Mouse (Mus musculus) heart, embryonic 10.5 days (tissue): ENCODE measurements around the gene Gm49486. TPM values are rescaled to one million over a fixed set of nuclear protein-coding genes. Genes with fewer than 3 reads are reported as not detected.

ENCODE experiments used
- DNase-seq: peaks from one replicate; pipeline ENCODE4 v3.0.0-alpha.2; 2017; ENCODE audit warnings: low spot score
- H3K27ac ChIP-seq: fragments of 300-500 bp; sonication (generic); 2 replicates; pipeline ENCODE4 v1.5.1; 2016; ENCODE audit warnings: mild to moderate bottlenecking
- H3K27me3 ChIP-seq: fragments of 300-500 bp; sonication (generic); 2 replicates; pipeline ENCODE4 v1.6.1; 2016; ENCODE audit warnings: mild to moderate bottlenecking; ENCODE audit not compliant: poor library complexity, insufficient read depth, severe bottlenecking
- H3K36me3 ChIP-seq: fragments of 300-500 bp; sonication (generic); 2 replicates; pipeline ENCODE4 v1.6.1; 2016; ENCODE audit warnings: mild to moderate bottlenecking, moderate library complexity
- H3K4me1 ChIP-seq: fragments of 300-500 bp; sonication (generic); 2 replicates; pipeline ENCODE4 v1.6.1; 2016; ENCODE audit warnings: mild to moderate bottlenecking
- H3K4me3 ChIP-seq: fragments of 300-500 bp; sonication (generic); 2 replicates; pipeline ENCODE4 v1.5.1; 2016; ENCODE audit warnings: mild to moderate bottlenecking, moderate library complexity
- H3K9me3 ChIP-seq: fragments of 300-500 bp; sonication (generic); 2 replicates; pipeline ENCODE4 v1.6.1; 2016; ENCODE audit warnings: mild to moderate bottlenecking, moderate library complexity
- whole genome bisulfite sequencing: fragments of 180-500 bp; shearing (Covaris S2); methylation state at CpG from one replicate; pipeline ENCODE4 v1.1.7; 2016; 5-methylcytosine and 5-hydroxymethylcytosine counted together
- polyA plus RNA-seq: library from polyadenylated mRNA; unstranded; fragments of >200 nt; fragmentation: Nextera tagmentation; extraction: Ambion mirVana; gene quantifications from 2 replicates; pipeline ENCODE4 v1.2.1, GENCODE M21; 2016

Gm49486 gene
- polyA plus RNA-seq, 1 experiment from 2014 or later, result 0.39 TPM

GRCm38 (mm10) chr15:79285399-79285798 is 56.2 kb downstream of the Gm49486 start, which contains the start of gene Baiap2l2:
Gene Baiap2l2, minus strand, starts transcription at chr15:79285537.
- Histone ChIP-seq H3K4me3 (no peak within 1 kb of the TSS), H3K27ac (no peak within 1 kb of the TSS), H3K9me3 (no peaks in the 10 kb centered on the region), H3K4me1 (peaks cover 19% of the 10 kb centered on the region), H3K36me3 (peaks cover 20% of the 10 kb centered on the region; the same call in 1 of the 2 replicates), H3K27me3 (0 out of 2 replicates have a peak, but pooled peaks cover 6% of the 10 kb centered on the region)
- WGBS, result 81% methylated on average over 10 of the region's 10 CpGs
- DNase-seq, result no peak

DNA sequence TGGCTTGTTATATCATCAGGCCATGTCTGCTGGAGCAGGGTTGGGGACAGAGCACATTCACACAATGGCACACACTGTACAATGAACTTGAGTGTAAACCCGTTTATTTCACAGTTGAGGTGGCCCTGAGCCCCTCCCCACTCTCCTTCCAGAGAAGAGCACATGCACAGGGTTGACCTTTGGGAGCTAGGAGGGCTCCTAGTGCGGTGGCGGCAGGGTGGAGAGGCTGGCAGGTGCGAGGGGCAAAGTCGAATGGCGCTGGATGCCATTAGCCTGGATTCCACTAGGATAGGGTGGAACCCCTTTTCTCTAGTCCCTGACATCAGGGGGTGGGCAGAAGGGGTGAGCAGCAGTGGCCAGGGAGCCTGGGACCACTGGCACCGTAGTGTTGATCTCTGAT is 57.0 kb downstream of the Gm49486 start:
- WGBS, result 86% methylated on average over 7 of the region's 7 CpGs

GRCm38 (mm10) chr15:79287091-79287490 is 57.9 kb downstream of the Gm49486 start:
- H3K9me3 ChIP-seq, result no peaks in the 10 kb centered on the region
- no peak overlapping the region for H3K27ac ChIP-seq
- peaks cover 12% of the 10 kb centered on the region for H3K4me1 ChIP-seq
- H3K4me3 ChIP-seq, result no peak overlapping the region
- H3K36me3 ChIP-seq, result peaks cover 25% of the 10 kb centered on the region; the same call in 1 of the 2 replicates
- WGBS, result 91% methylated on average over 7 of the region's 7 CpGs
- 0 out of 2 replicates have a peak, but pooled peaks cover 6% of the 10 kb centered on the region for H3K27me3 ChIP-seq
- DNase-seq, result no peak

More for the DNA sequence above, 57.0 kb downstream of the Gm49486 start:
- Histone ChIP-seq H3K9me3 (no peaks in the 10 kb centered on the region), H3K36me3 (peaks cover 20% of the 10 kb centered on the region; the same call in 1 of the 2 replicates), H3K4me1 (peaks cover 13% of the 10 kb centered on the region), H3K27me3 (0 out of 2 replicates have a peak, but pooled peaks cover 6% of the 10 kb centered on the region), H3K4me3 (no peak overlapping the region), H3K27ac (no peak overlapping the region)
- no peak for DNase-seq

- Histone ChIP-seq H3K27ac (no peak overlapping the region), H3K9me3 (no peaks in the 10 kb centered on the region), H3K4me3 (no peak overlapping the region), H3K27me3 (0 out of 2 replicates have a peak, but pooled peaks cover 6% of the 10 kb centered on the region), H3K36me3 (peaks cover 25% of the 10 kb centered on the region; the same call in 1 of the 2 replicates), H3K4me1 (peaks cover 12% of the 10 kb centered on the region)
- 79% methylated on average over 3 of the region's 3 CpGs for WGBS
- DNase-seq, result no peak
Measured at GRCm38 (mm10) chr15:79288387-79288786, 59.2 kb downstream of the Gm49486 start.

DNA sequence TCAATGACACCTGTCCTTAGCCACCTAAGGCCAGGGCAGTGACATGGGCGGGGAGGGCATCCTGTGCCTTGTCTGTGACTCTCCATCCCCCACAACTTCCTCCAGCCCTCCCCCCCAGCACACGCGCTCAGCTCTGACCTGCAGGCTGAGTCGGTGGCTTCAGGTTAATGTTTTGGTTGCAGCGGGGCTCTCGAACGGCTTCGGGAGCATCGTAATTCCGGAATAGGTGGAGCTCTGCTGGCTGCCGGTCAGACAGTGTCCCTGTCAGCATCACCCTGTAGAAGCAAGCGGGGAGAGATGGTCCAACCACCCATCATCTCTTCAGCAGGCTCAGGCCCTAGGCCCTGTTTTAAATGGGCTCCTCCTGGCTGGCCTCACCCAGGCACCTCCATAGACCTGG is 60.2 kb downstream of the Gm49486 start:
- no peaks in the 10 kb centered on the region for H3K9me3 ChIP-seq
- WGBS, result 86% methylated on average over 12 of the region's 12 CpGs
- peaks cover 25% of the 10 kb centered on the region; the same call in 1 of the 2 replicates for H3K36me3 ChIP-seq

DNA sequence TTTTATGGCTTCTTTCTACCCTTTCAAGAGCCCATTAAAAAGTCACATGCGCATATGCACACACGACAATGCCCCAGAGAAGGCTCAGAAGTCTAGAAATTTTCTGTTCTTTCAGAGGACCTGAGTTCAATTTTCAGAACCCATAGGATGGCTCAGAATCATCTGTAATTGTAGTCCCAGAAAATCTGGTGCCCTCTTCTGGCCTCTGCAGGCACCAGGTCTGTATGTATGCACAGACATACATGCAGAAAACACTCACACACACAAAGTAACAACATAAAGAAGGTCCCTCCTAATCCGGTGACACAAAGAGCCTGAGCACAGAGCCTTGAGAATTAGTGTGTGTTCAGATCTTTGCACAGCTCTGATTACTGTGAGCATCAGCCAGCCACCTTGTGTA is 61.1 kb downstream of the Gm49486 start:
- Histone ChIP-seq H3K27me3 (no peaks in the 10 kb centered on the region), H3K4me3 (no peak overlapping the region), H3K36me3 (peaks cover 25% of the 10 kb centered on the region; the same call in 1 of the 2 replicates), H3K27ac (no peak overlapping the region), H3K4me1 (peaks cover 8% of the 10 kb centered on the region; the same call in 1 of the 2 replicates), H3K9me3 (no peaks in the 10 kb centered on the region)
- 82% methylated on average over 3 of the region's 3 CpGs for WGBS
- no peak for DNase-seq

More for the DNA sequence above, 60.2 kb downstream of the Gm49486 start:
- Histone ChIP-seq H3K4me3 (no peak overlapping the region), H3K4me1 (peaks cover 12% of the 10 kb centered on the region; the same call in 1 of the 2 replicates), H3K27ac (no peak overlapping the region), H3K27me3 (0 out of 2 replicates have a peak, but pooled peaks cover under 1% of the 10 kb centered on the region)
- no peak for DNase-seq

GRCm38 (mm10) chr15:79292779-79293178 is 63.6 kb downstream of the Gm49486 start:
- no peak overlapping the region for H3K27ac ChIP-seq
- 89% methylated on average over 9 of the region's 9 CpGs for WGBS
- peaks cover 5% of the 10 kb centered on the region; the same call in 1 of the 2 replicates for H3K4me1 ChIP-seq
- H3K36me3 ChIP-seq, result peaks cover 14% of the 10 kb centered on the region; the same call in 1 of the 2 replicates
- DNase-seq, result no peak
- H3K27me3 ChIP-seq, result no peaks in the 10 kb centered on the region
- no peaks in the 10 kb centered on the region for H3K9me3 ChIP-seq
- H3K4me3 ChIP-seq, result no peak overlapping the region

DNA sequence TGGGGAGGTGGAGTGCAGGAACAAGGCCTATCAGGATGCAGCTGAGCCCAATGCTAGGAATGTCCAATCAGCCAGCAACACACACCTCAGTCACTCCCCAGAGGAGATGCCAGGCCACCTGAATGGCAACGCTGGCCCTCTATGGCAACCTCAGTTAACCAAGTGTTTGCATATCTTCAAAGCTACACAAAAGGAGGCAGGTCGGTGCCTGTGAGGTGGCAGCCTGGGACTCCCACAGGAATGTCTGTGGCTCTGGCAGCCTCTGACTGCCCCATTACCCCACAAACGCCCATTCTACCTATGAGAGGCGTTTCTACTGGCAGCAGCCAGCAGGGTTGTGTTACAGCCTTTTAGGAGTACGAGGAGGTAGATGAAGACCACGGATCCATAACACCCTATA is 69.4 kb downstream of the Gm49486 start:
- 84% methylated on average over 6 of the region's 6 CpGs for WGBS
- no peak overlapping the region for H3K27ac ChIP-seq

DNA sequence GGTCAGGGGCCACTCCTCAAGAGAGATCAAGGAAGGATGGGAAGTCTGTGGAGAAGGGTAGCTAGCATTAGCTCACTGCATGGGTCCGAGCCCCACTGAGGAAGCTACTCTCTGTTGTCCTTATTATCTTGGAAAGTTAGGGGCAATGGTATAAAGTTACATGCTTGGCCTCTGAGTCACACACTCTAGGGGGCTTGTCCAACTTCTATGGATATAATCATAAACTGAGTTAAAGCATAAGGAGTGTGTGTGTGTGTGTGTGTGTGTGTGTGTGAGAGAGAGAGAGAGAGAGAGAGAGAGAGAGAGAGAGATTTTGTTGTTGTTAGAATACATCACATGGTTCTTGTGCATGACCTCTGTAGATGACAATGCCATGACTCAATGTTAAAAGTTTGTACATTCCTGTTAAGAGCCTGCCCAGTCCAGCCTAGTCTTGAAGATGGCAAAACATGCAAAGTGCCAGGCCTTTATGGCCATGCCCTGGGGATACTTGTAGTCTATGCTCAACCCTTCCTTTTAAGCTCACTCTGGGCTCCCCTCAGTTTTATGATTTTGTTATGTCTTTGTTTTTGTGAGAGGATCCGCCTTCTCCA is 70.5 kb downstream of the Gm49486 start:
- Histone ChIP-seq H3K36me3 (peaks cover 24% of the 10 kb centered on the region; the same call in 1 of the 2 replicates), H3K4me1 (no peaks in the 10 kb centered on the region), H3K27ac (no peak overlapping the region), H3K27me3 (no peaks in the 10 kb centered on the region), H3K9me3 (no peaks in the 10 kb centered on the region), H3K4me3 (no peak overlapping the region)
- 68% methylated on average over 2 of the region's 2 CpGs for WGBS
- no peak for DNase-seq

More for the DNA sequence above, 69.4 kb downstream of the Gm49486 start:
- Histone ChIP-seq H3K36me3 (peaks cover 19% of the 10 kb centered on the region; the same call in 1 of the 2 replicates), H3K9me3 (no peaks in the 10 kb centered on the region), H3K27me3 (no peaks in the 10 kb centered on the region), H3K4me1 (no peaks in the 10 kb centered on the region), H3K4me3 (no peak overlapping the region)
- no peak for DNase-seq

DNA sequence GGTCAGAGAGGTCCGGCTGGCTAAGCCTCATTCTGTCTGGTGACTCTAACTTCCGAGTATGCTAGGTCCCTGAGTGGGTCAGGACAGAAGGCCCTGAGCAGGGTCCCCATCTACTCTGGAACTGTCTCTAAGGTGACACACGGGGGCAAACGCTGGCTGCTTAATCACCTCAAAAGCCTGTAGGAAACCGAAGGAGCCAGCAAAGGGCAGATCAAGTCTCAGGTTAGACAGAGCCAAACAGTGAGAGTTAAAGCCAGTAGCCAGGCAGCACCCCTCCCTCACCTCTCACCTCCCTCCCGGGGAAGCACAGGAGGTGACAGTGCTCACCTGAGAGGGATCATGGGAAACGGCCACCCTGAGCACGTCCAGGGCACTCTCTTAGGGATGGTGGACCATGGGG is 74.5 kb downstream of the Gm49486 start:
- H3K4me3 ChIP-seq, result no peak overlapping the region
- no peaks in the 10 kb centered on the region for H3K9me3 ChIP-seq
- H3K27ac ChIP-seq, result no peak overlapping the region
- H3K27me3 ChIP-seq, result peaks cover 6% of the 10 kb centered on the region; the same call in 1 of the 2 replicates
- no peak for DNase-seq
- H3K36me3 ChIP-seq, result peaks cover 48% of the 10 kb centered on the region
- 82% methylated on average over 8 of the region's 8 CpGs for WGBS
- H3K4me1 ChIP-seq, result peaks cover 7% of the 10 kb centered on the region

DNA sequence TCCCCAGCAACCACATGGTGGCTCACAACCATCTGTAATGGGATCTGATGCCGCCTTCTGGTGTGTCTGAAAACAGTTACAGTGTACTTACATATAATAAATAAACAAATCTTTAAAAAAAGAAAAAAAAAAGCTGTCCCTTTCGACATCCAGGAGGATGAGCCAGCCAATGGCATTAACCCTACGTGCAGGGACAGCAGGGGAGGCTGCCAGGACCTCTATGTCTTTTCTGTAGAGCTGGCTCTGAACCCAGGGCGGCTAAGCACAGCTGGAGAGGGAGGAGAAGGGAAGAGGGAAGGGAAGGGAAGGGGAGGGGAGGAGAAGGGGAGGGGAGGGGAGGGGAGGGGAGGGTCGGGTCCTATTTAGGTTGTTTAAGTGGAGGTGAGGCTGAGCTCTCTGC is 75.6 kb downstream of the Gm49486 start:
- peaks cover 7% of the 10 kb centered on the region for H3K4me1 ChIP-seq
- WGBS, result 50% methylated on average over 5 of the region's 5 CpGs
- no peak for DNase-seq
- peaks cover 43% of the 10 kb centered on the region for H3K36me3 ChIP-seq
- no peak overlapping the region for H3K4me3 ChIP-seq
- peaks cover 6% of the 10 kb centered on the region; the same call in 1 of the 2 replicates for H3K27me3 ChIP-seq
- H3K9me3 ChIP-seq, result no peaks in the 10 kb centered on the region
- H3K27ac ChIP-seq, result no peak overlapping the region

GRCm38 (mm10) chr15:79306043-79306637 is 76.9 kb downstream of the Gm49486 start:
- 64% methylated on average over 23 of the region's 23 CpGs for WGBS
- Histone ChIP-seq H3K4me3 (no peak overlapping the region), H3K9me3 (no peaks in the 10 kb centered on the region), H3K4me1 (peaks cover 7% of the 10 kb centered on the region), H3K27ac (no peak overlapping the region), H3K27me3 (peaks cover 6% of the 10 kb centered on the region; the same call in 1 of the 2 replicates), H3K36me3 (peaks cover 37% of the 10 kb centered on the region)
- no peak for DNase-seq
